Mouse (Mus musculus): ENCODE data around the gene Steap2. TPM values are rescaled to one million over a fixed set of nuclear protein-coding genes. Genes with fewer than 3 reads are reported as not detected.

The Steap2 gene
- total and polyA plus RNA-seq, 3 experiments, result not detected

DNA sequence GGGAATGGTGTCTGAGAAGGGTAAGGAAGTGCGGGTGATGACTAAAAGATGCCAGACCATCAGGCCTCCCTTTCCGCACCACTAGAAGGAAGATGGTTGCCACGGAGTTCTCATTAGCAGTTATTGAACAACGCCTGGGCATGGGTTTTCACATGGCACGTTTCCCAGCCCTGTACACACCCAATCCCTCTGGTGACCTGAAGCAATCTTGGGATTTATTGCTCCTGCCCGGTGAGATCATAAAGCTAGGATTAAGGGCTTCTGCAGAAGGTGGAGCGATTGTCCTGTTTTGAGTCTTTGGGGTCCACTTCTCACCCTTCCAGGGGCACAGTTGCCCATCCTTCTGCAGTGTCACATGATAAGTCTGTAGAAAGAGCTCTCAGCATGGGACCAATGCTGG, 27.8 kb upstream of the Steap2 start:
- H3K79me2 ChIP-seq (ENCODE audit: control insufficient read depth, insufficient read depth, low read length, poor library complexity), result no peaks in the 10 kb centered on the region
- TF ChIP-seq USF2 (IDR thresholded peaks at IDR 0.05; ENCODE audit: borderline replicate concordance in 1 of 2, insufficient read depth in 1 of 2, low read depth in 1 of 2, low read length in 2 of 2), result no peak
- TF ChIP-seq MEF2A (IDR thresholded peaks at IDR 0.05; ENCODE audit: extremely low read depth, insufficient replicate concordance, low read depth, low read length, poor library complexity, severe bottlenecking), result no peak
- TF ChIP-seq POLR2AphosphoS2 (IDR thresholded peaks at IDR 0.05; ENCODE audit: low read length), result no peak
- TF ChIP-seq CTCF (IDR thresholded peaks at IDR 0.05 in 2 of 3, conservative IDR thresholded peaks at IDR 0.05 in 1 of 3; ENCODE audit: control insufficient read depth in 1 of 3, insufficient read depth in 1 of 3, low read depth in 2 of 3, low read length in 3 of 3, poor library complexity in 1 of 3, severe bottlenecking in 1 of 3), result no peak
- no peak for TF ChIP-seq ETS1 (IDR thresholded peaks at IDR 0.05; ENCODE audit: low read depth, low read length)
- TF ChIP-seq CHD1 (IDR thresholded peaks at IDR 0.05; ENCODE audit: low read depth, low read length), result no peak
- TF ChIP-seq SMC3 (IDR thresholded peaks at IDR 0.05; ENCODE audit: low read depth, low read length), result no peak
- TF ChIP-seq ZC3H11A (IDR thresholded peaks at IDR 0.05; ENCODE audit: low read depth, low read length), result no peak
- TF ChIP-seq CHD2 (IDR thresholded peaks at IDR 0.05; ENCODE audit: low read length), result no peak
- no peak for TF ChIP-seq MXI1 (IDR thresholded peaks at IDR 0.05; ENCODE audit: low read depth, low read length)
- H3K36me3 ChIP-seq (ENCODE audit: control insufficient read depth in 1 of 2, insufficient read depth in 2 of 2, low read length in 2 of 2), result no peaks in the 10 kb centered on the region
- H3K9ac ChIP-seq (ENCODE audit: control insufficient read depth, low read depth, low read length, poor library complexity, severe bottlenecking), result no peak overlapping the region
- no peaks in the 10 kb centered on the region for H3K9me3 ChIP-seq (replicated peaks; ENCODE audit: insufficient read depth, low read length)
- H3K4me3 ChIP-seq (ENCODE audit: control insufficient read depth in 1 of 2, insufficient read depth in 1 of 2, low read depth in 2 of 2, low read length in 2 of 2), result no peak overlapping the region
- H3K4me1 ChIP-seq (ENCODE audit: control insufficient read depth in 1 of 2, insufficient read depth in 2 of 2, low read length in 2 of 2), result no peaks in the 10 kb centered on the region
- no peaks in the 10 kb centered on the region for H3K27me3 ChIP-seq (ENCODE audit: control insufficient read depth in 1 of 2, insufficient read depth in 2 of 2, low read length in 2 of 2)
- no peak overlapping the region for H3K27ac ChIP-seq (ENCODE audit: control insufficient read depth, low read depth, low read length)
- no peak for DNase-seq (ENCODE audit: low read depth, low spot score)

DNA sequence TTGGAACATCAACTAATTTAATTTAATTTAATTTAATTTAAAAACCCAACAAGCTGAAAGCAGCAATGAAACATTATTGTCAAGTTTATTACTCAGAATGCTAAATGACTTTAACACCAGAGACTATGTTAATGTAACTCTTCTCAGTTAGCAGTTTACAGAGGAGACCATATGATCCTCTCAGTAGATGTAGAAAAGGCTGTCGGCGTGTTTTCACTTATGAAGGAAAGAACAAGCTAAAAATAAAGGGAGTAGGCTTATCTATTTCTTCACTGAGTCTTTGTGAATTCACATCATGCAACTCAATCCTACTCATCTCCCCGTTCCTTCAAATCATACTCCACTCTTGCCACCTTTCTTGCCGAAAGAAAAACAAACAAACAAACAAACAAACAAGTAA, 16.7 kb upstream of the Steap2 start:
- no peak for DNase-seq (ENCODE audit: low read depth, low spot score)
- no peak overlapping the region for H3K27ac ChIP-seq (ENCODE audit: control insufficient read depth, low read depth, low read length)
- no peaks in the 10 kb centered on the region; a peak in 1 of 4 replicates for H3K4me1 ChIP-seq (ENCODE audit: control insufficient read depth in 1 of 2, insufficient read depth in 2 of 2, low read length in 2 of 2)
- TF ChIP-seq TAL1 (IDR thresholded peaks at IDR 0.05; ENCODE audit: low read length), result no peak
- no peak for TF ChIP-seq EP300 (IDR thresholded peaks at IDR 0.05; ENCODE audit: low read depth in 1 of 2, low read length in 2 of 2)
- no peak for TF ChIP-seq SIN3A (IDR thresholded peaks at IDR 0.05; ENCODE audit: low read length)
- TF ChIP-seq MYB (IDR thresholded peaks at IDR 0.05; ENCODE audit: low read depth, low read length), result no peak
- TF ChIP-seq POLR2AphosphoS2 (IDR thresholded peaks at IDR 0.05; ENCODE audit: low read length), result no peak
- TF ChIP-seq MEF2A (IDR thresholded peaks at IDR 0.05; ENCODE audit: extremely low read depth, insufficient replicate concordance, low read depth, low read length, poor library complexity, severe bottlenecking), result no peak
- no peak for TF ChIP-seq KAT2A (conservative IDR thresholded peaks at IDR 0.05; ENCODE audit: low read depth, low read length)
- no peak for TF ChIP-seq ELF1 (IDR thresholded peaks at IDR 0.05; ENCODE audit: low read depth, low read length)
- no peak for TF ChIP-seq ZKSCAN1 (IDR thresholded peaks at IDR 0.05; ENCODE audit: low read depth, low read length)
- TF ChIP-seq GABPA (IDR thresholded peaks at IDR 0.05; ENCODE audit: low read depth, low read length), result no peak
- TF ChIP-seq MAX (IDR thresholded peaks at IDR 0.05; ENCODE audit: low read length), result no peak
- no peak for TF ChIP-seq SMC3 (IDR thresholded peaks at IDR 0.05; ENCODE audit: low read depth, low read length)
- TF ChIP-seq CHD1 (IDR thresholded peaks at IDR 0.05; ENCODE audit: low read depth, low read length), result no peak
- TF ChIP-seq TBP (IDR thresholded peaks at IDR 0.05; ENCODE audit: low read depth, low read length), result no peak
- no peak for TF ChIP-seq CHD2 (IDR thresholded peaks at IDR 0.05; ENCODE audit: low read length)
- TF ChIP-seq USF2 (IDR thresholded peaks at IDR 0.05; ENCODE audit: borderline replicate concordance in 1 of 2, insufficient read depth in 1 of 2, low read depth in 1 of 2, low read length in 2 of 2), result no peak
- no peak for TF ChIP-seq NRF1 (IDR thresholded peaks at IDR 0.05; ENCODE audit: insufficient read depth, low read depth, low read length, poor library complexity, severe bottlenecking)
- no peaks in the 10 kb centered on the region for H3K27me3 ChIP-seq (ENCODE audit: control insufficient read depth in 1 of 2, insufficient read depth in 2 of 2, low read length in 2 of 2)
- H3K36me3 ChIP-seq (ENCODE audit: control insufficient read depth in 1 of 2, insufficient read depth in 2 of 2, low read length in 2 of 2), result peaks cover 0 to 7% of the 10 kb centered on the region in 2 experiments; a peak in 2 of 4 replicates
- H3K4me3 ChIP-seq (ENCODE audit: control insufficient read depth in 1 of 2, insufficient read depth in 1 of 2, low read depth in 2 of 2, low read length in 2 of 2), result no peak overlapping the region
- H3K79me2 ChIP-seq (ENCODE audit: control insufficient read depth, insufficient read depth, low read length, poor library complexity), result no peaks in the 10 kb centered on the region
- no peak overlapping the region for H3K9ac ChIP-seq (ENCODE audit: control insufficient read depth, low read depth, low read length, poor library complexity, severe bottlenecking)
- no peaks in the 10 kb centered on the region for H3K9me3 ChIP-seq (replicated peaks; ENCODE audit: insufficient read depth, low read length)

All from MEL (cell line).